Mouse (Mus musculus): ENCODE measurements at regions not wholly inside any gene's neighbourhood (a gene's known extent, or its start where the extent isn't known, plus 50 kb on each side); places are given as distances from the start of the nearest gene placed in this dataset.
A peak's percentile ranks its signal among the peaks of the same experiment; 100 is the strongest.
"Not testable (repeated sequence)": the region's sequence is repeated elsewhere in the genome, so short reads cannot be mapped to it uniquely, and the experiment has no call there.

- no peak for DNase-seq
These were observed 172.9 kb upstream of the Pmfbp1 start for GRCm38 (mm10) chr8:109320955-109321354.

- DNase-seq: no peak
These were observed 170.5 kb upstream of the Pmfbp1 start for GRCm38 (mm10) chr8:109323351-109323750.

- no peak for DNase-seq
These were observed 169.6 kb upstream of the Pmfbp1 start for GRCm38 (mm10) chr8:109324241-109324640.

GRCm38 (mm10) chr8:109336203-109336602 lies 157.6 kb upstream of the Pmfbp1 start:
- no peak for DNase-seq

GRCm38 (mm10) chr8:109338220-109338835 lies 155.5 kb upstream of the Pmfbp1 start:
- no peak for DNase-seq

- not testable (repeated sequence) for DNase-seq
These were observed 153.2 kb upstream of the Pmfbp1 start for GRCm38 (mm10) chr8:109340647-109341046.

- no peak for DNase-seq
These were observed 138.7 kb upstream of the Pmfbp1 start for GRCm38 (mm10) chr8:109355168-109355567.

GRCm38 (mm10) chr8:109359396-109360051 lies 134.3 kb upstream of the Pmfbp1 start:
- no peak for DNase-seq

GRCm38 (mm10) chr8:109360081-109360715 lies 133.6 kb upstream of the Pmfbp1 start:
- no peak for DNase-seq

- DNase-seq: no peak
These were observed 132.9 kb upstream of the Pmfbp1 start for GRCm38 (mm10) chr8:109360904-109361303.

- DNase-seq: no peak
These were observed 132.1 kb upstream of the Pmfbp1 start for GRCm38 (mm10) chr8:109361575-109362361.

GRCm38 (mm10) chr8:109363185-109363845 lies 130.5 kb upstream of the Pmfbp1 start:
- no peak for DNase-seq

GRCm38 (mm10) chr8:109373977-109374376 lies 119.8 kb upstream of the Pmfbp1 start:
- DNase-seq: no peak

GRCm38 (mm10) chr8:109384881-109385280 lies 108.9 kb upstream of the Pmfbp1 start:
- no peak for DNase-seq

- DNase-seq: no peak
These were observed 98.5 kb upstream of the Pmfbp1 start for GRCm38 (mm10) chr8:109395133-109395855.

GRCm38 (mm10) chr8:109399616-109400015 lies 94.2 kb upstream of the Pmfbp1 start:
- no peak for DNase-seq

GRCm38 (mm10) chr8:109400192-109400591 lies 93.6 kb upstream of the Pmfbp1 start:
- DNase-seq: no peak

- DNase-seq: no peak
These were observed 85.9 kb upstream of the Pmfbp1 start for GRCm38 (mm10) chr8:109407913-109408312.

- DNase-seq: no peak
These were observed 83.3 kb upstream of the Pmfbp1 start for GRCm38 (mm10) chr8:109410531-109410930.

GRCm38 (mm10) chr8:109413386-109413785 lies 80.4 kb upstream of the Pmfbp1 start:
- no peak for DNase-seq

- no peak for DNase-seq
These were observed 78.5 kb upstream of the Pmfbp1 start for GRCm38 (mm10) chr8:109415315-109415714.

GRCm38 (mm10) chr8:109415906-109416305 lies 77.9 kb upstream of the Pmfbp1 start:
- DNase-seq: peak; percentile 3

All from cerebellum, adult 8-10 months (tissue).